Mouse (Mus musculus) mouse embryonic stem cell (cell line): ENCODE data around the gene Gm45233.

Experiments
- in situ Hi-C, 2 experiments: fragments of 300-500 bp; cut with MboI; formaldehyde crosslinking; loops; 1 replicate in 1 of 2; 3 replicates in 1 of 2; pipeline ENCODE4 v1.14.3; 2019 to 2020; ENCODE audit warnings: low sequenced_read_pairs in 2 of 2, low pct_unique_long_range_greater_than_20kb in 1 of 2, mixed read lengths in 1 of 2; ENCODE audit not compliant: unreplicated experiment in 1 of 2

Gm45233 gene

GRCm38 (mm10) chr7:43483236-43483635 is 39.3 kb downstream of the Gm45233 start:
- in situ Hi-C loops: no loop called here

- in situ Hi-C loops: no loop called here
These were observed 44.7 kb downstream of the Gm45233 start for GRCm38 (mm10) chr7:43488646-43489045.

- in situ Hi-C loops: no loop called here
These were observed 45.8 kb downstream of the Gm45233 start, which contains the start of gene Iglon5 for GRCm38 (mm10) chr7:43489631-43490125. Gene Iglon5, minus strand, starts transcription at chr7:43490075.

- in situ Hi-C loops: no loop called here
These were observed 46.3 kb downstream of the Gm45233 start for GRCm38 (mm10) chr7:43490182-43490584.

GRCm38 (mm10) chr7:43490861-43491260 is 46.9 kb downstream of the Gm45233 start:
- in situ Hi-C loops: no loop called here

GRCm38 (mm10) chr7:43495343-43496021 is 51.6 kb downstream of the Gm45233 start:
- in situ Hi-C loops: no loop called here

GRCm38 (mm10) chr7:43511707-43512478 is 68.0 kb downstream of the Gm45233 start:
- in situ Hi-C loops: no loop called here

- in situ Hi-C loops: no loop called here
These were observed 68.6 kb downstream of the Gm45233 start for GRCm38 (mm10) chr7:43512519-43512918.
